Mouse (Mus musculus): ENCODE measurements around the gene Nsmce4a. TPM values are rescaled to one million over a fixed set of nuclear protein-coding genes. Genes with fewer than 3 reads are reported as not detected.

The Nsmce4a gene
- total and polyA plus RNA-seq, 3 experiments = 67.6 to 208 (median 97.9) TPM

DNA sequence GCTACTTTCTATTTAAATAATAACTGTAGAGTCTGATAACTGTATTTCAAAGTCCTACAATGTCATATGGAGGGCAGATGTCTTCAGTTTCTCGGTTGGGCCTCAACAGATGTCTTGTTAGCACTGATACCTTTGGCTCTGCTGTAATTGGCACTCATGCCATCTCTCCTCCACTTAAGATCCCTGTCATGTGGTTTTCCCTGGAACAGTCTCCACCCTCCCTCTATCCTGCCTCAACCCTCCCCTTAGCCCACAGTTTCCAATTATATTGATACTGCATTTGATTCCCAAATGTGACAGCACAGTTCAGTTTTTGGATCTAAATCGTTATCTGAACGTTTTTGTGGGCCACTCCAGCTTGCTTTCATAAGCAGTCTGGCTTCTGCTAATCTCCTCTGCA, 8.3 kb downstream of the Nsmce4a start:
- Histone ChIP-seq H3K27ac (ENCODE audit: insufficient read depth, low read depth) (no peak overlapping the region), H3K36me3 (replicated peaks in 1 of 2; ENCODE audit: control insufficient read depth in 1 of 2, insufficient read depth in 1 of 2, low read length in 1 of 2) (no peaks in the 10 kb centered on the region), H3K4me1 (ENCODE audit: control insufficient read depth in 1 of 2, insufficient read depth in 2 of 2) (peaks cover 0 to 8% of the 10 kb centered on the region in 2 experiments; a peak in 2 of 4 replicates), H3K9me3 (replicated peaks; ENCODE audit: low read length) (no peaks in the 10 kb centered on the region), H3K4me2 (ENCODE audit: insufficient read depth, low read depth, poor library complexity, severe bottlenecking) (no peak overlapping the region), H3K79me2 (replicated peaks; ENCODE audit: control insufficient read depth, extremely low read depth, insufficient read depth, poor library complexity, severe bottlenecking) (no peaks in the 10 kb centered on the region), H3K9ac (ENCODE audit: insufficient read depth, low read depth) (no peak overlapping the region), H3K27me3 (replicated peaks) (peaks cover 11% of the 10 kb centered on the region), H3K4me3 (replicated peaks in 1 of 3; ENCODE audit: low read depth in 2 of 3, low read length in 2 of 3, poor library complexity in 1 of 3) (no peak overlapping the region)
- no peak for DNase-seq (ENCODE audit: extremely low read depth)
- dilution Hi-C loops (cut with MboI; ENCODE audit: extremely low pct_ligation_motif_present, extremely low pct_unique_long_range_greater_than_20kb, low sequenced_read_pairs) (no loop called here), in situ Hi-C loops (cut with MboI; ENCODE audit: low pct_ligation_motif_present, low pct_unique_long_range_greater_than_20kb, low sequenced_read_pairs) (no loop called here)
- TF ChIP-seq MEF2A (IDR thresholded peaks at IDR 0.05; ENCODE audit: borderline replicate concordance, low read depth, low read length) = no peak
- TF ChIP-seq GABPA (IDR thresholded peaks at IDR 0.05; ENCODE audit: insufficient replicate concordance, low read depth, low read length) = no peak
- TF ChIP-seq HCFC1 (IDR thresholded peaks at IDR 0.05; ENCODE audit: low read depth, low read length) = no peak
- no peak for TF ChIP-seq CTCF (conservative IDR thresholded peaks at IDR 0.05 in 1 of 2, IDR thresholded peaks at IDR 0.05 in 1 of 2; ENCODE audit: low read depth in 2 of 2, low read length in 2 of 2)
- TF ChIP-seq ELF1 (IDR thresholded peaks at IDR 0.05; ENCODE audit: low read depth, low read length) = no peak
- no peak for TF ChIP-seq POLR2AphosphoS2 (IDR thresholded peaks at IDR 0.05; ENCODE audit: low read depth, low read length)
- no peak for TF ChIP-seq MAZ (IDR thresholded peaks at IDR 0.05; ENCODE audit: low read depth, low read length)
- TF ChIP-seq MAFK (IDR thresholded peaks at IDR 0.05; ENCODE audit: insufficient replicate concordance, low read length) = no peak
- no peak for TF ChIP-seq CHD1 (IDR thresholded peaks at IDR 0.05; ENCODE audit: low read depth, low read length)
- no peak for TF ChIP-seq CHD2 (IDR thresholded peaks at IDR 0.05; ENCODE audit: low read length)
- no peak for TF ChIP-seq RAD21 (IDR thresholded peaks at IDR 0.05; ENCODE audit: low read depth, low read length)
- TF ChIP-seq NELFE (IDR thresholded peaks at IDR 0.05; ENCODE audit: low read depth, low read length) = no peak
- TF ChIP-seq ZNF384 (IDR thresholded peaks at IDR 0.05; ENCODE audit: low read depth, low read length) = no peak
- TF ChIP-seq ETS1 (conservative IDR thresholded peaks at IDR 0.05; ENCODE audit: low read depth, low read length) = no peak
- no peak for TF ChIP-seq ZKSCAN1 (IDR thresholded peaks at IDR 0.05; ENCODE audit: borderline replicate concordance, low read depth, low read length)
- TF ChIP-seq E2F4 (IDR thresholded peaks at IDR 0.05; ENCODE audit: insufficient replicate concordance, low read depth, low read length) = no peak
- no peak for TF ChIP-seq ZMIZ1 (IDR thresholded peaks at IDR 0.05; ENCODE audit: low read depth, low read length)
- TF ChIP-seq KAT2A (IDR thresholded peaks at IDR 0.05; ENCODE audit: insufficient replicate concordance, low read length) = no peak
- no peak for TF ChIP-seq USF2 (conservative IDR thresholded peaks at IDR 0.05; ENCODE audit: low read depth, low read length)
- no peak for TF ChIP-seq TBP (conservative IDR thresholded peaks at IDR 0.05; ENCODE audit: low read depth, low read length)

DNA sequence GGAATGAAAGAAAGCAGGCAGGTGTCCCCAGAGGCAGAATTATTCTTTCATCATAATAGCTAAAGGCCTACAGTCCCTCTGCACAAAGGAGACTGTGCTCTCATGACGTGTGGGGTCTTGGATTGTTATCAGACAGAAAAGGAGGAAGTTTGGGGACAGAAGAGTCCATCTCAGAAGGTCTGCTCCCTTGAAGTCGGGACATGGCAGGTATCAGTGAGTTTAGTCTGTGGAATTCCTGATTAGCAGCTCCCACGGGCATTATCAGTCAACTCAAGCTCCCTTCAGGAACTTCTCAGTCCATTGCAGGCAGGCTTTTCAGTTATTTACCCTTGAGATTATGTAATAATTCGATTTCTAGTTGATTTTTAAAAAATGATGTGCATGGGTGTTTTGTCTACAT, 9.0 kb downstream of the Nsmce4a start:
- Histone ChIP-seq H3K9me3 (replicated peaks; ENCODE audit: low read length) (no peaks in the 10 kb centered on the region), H3K9ac (ENCODE audit: insufficient read depth, low read depth) (no peak overlapping the region), H3K36me3 (replicated peaks in 1 of 2; ENCODE audit: control insufficient read depth in 1 of 2, insufficient read depth in 1 of 2, low read length in 1 of 2) (no peaks in the 10 kb centered on the region), H3K27me3 (replicated peaks) (peaks cover 11% of the 10 kb centered on the region), H3K4me2 (ENCODE audit: insufficient read depth, low read depth, poor library complexity, severe bottlenecking) (no peak overlapping the region), H3K4me1 (ENCODE audit: control insufficient read depth in 1 of 2, insufficient read depth in 2 of 2) (peaks cover 0 to 2% of the 10 kb centered on the region in 2 experiments; a peak in 2 of 4 replicates), H3K79me2 (replicated peaks; ENCODE audit: control insufficient read depth, extremely low read depth, insufficient read depth, poor library complexity, severe bottlenecking) (no peaks in the 10 kb centered on the region), H3K4me3 (replicated peaks in 1 of 3; ENCODE audit: low read depth in 2 of 3, low read length in 2 of 3, poor library complexity in 1 of 3) (no peak overlapping the region), H3K27ac (ENCODE audit: insufficient read depth, low read depth) (no peak overlapping the region)
- in situ Hi-C loops (cut with MboI; ENCODE audit: low pct_ligation_motif_present, low pct_unique_long_range_greater_than_20kb, low sequenced_read_pairs) (no loop called here), dilution Hi-C loops (cut with MboI; ENCODE audit: extremely low pct_ligation_motif_present, extremely low pct_unique_long_range_greater_than_20kb, low sequenced_read_pairs) (no loop called here)
- no peak for TF ChIP-seq MXI1 (IDR thresholded peaks at IDR 0.05; ENCODE audit: low read depth, low read length)
- no peak for TF ChIP-seq JUND (conservative IDR thresholded peaks at IDR 0.05; ENCODE audit: low read depth, low read length)
- no peak for TF ChIP-seq SMC3 (IDR thresholded peaks at IDR 0.05; ENCODE audit: low read depth, low read length)
- TF ChIP-seq CTCF (conservative IDR thresholded peaks at IDR 0.05 in 1 of 2, IDR thresholded peaks at IDR 0.05 in 1 of 2; ENCODE audit: low read depth in 2 of 2, low read length in 2 of 2) = no peak
- TF ChIP-seq ZNF384 (IDR thresholded peaks at IDR 0.05; ENCODE audit: low read depth, low read length) = no peak
- no peak for TF ChIP-seq NELFE (IDR thresholded peaks at IDR 0.05; ENCODE audit: low read depth, low read length)
- TF ChIP-seq SIN3A (IDR thresholded peaks at IDR 0.05; ENCODE audit: low read length) = no peak
- TF ChIP-seq MAZ (IDR thresholded peaks at IDR 0.05; ENCODE audit: low read depth, low read length) = no peak
- TF ChIP-seq IRF4 (IDR thresholded peaks at IDR 0.05; ENCODE audit: low read depth, low read length) = no peak
- TF ChIP-seq HCFC1 (IDR thresholded peaks at IDR 0.05; ENCODE audit: low read depth, low read length) = no peak
- no peak for TF ChIP-seq USF1 (IDR thresholded peaks at IDR 0.05; ENCODE audit: low read depth, low read length)
- no peak for TF ChIP-seq GABPA (IDR thresholded peaks at IDR 0.05; ENCODE audit: insufficient replicate concordance, low read depth, low read length)
- TF ChIP-seq MEF2A (IDR thresholded peaks at IDR 0.05; ENCODE audit: borderline replicate concordance, low read depth, low read length) = no peak
- TF ChIP-seq BHLHE40 (IDR thresholded peaks at IDR 0.05; ENCODE audit: low read depth, low read length) = no peak
- no peak for TF ChIP-seq USF2 (conservative IDR thresholded peaks at IDR 0.05; ENCODE audit: low read depth, low read length)
- TF ChIP-seq TBP (conservative IDR thresholded peaks at IDR 0.05; ENCODE audit: low read depth, low read length) = no peak
- no peak for TF ChIP-seq TCF12 (IDR thresholded peaks at IDR 0.05; ENCODE audit: low read depth, low read length)
- DNase-seq (ENCODE audit: extremely low read depth) = no peak
